In the genomic region with DNA sequence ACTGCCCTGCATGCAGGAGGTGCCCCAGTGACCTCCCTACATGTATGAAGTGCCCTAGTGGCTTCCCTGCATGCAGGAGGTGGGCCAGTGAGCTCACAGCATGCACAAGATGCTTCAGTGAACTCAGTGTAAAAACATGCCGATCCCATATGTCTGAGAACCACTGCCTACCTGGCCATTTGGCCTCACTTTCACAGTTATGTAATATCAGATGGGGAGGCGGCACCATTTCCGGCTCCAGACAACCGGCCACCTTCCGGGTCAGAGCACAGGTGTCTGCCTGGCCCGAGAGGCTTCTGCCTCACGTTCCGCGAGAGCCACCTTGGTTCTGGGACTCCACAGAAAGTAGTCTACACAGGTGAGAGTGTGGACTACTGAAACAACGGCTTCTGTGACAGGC, we compare ENCODE assay signal across 23 mouse cellular contexts.
"Had no signal": no experiment of that assay in that cellular context is flagged by ENCODE, and none has a peak within 500 bp of the region (broad histone marks: within the 10 kb centered on the region; RNA-seq: fewer than 3 reads in every experiment).

No protein-coding gene starts in this region.

- DNase-seq: kidney, postnatal 25 days; layer of hippocampus, adult 9-11 months; liver; lung, adult 18-20 months; lung, postnatal 10 days; lung, postnatal 36 days; retina, postnatal 1 day; right cerebral cortex, postnatal 25 days; spleen, adult 18-20 months; thymus, postnatal 25 days had no signal

- H3K4me3 ChIP-seq: layer of hippocampus, adult 2 months; limb, embryonic 13.5 days; liver, embryonic 12.5 days; liver, embryonic 15.5 days; lung, embryonic 15.5 days; megakaryocyte, embryonic 14.5 days; midbrain, embryonic 10.5 days; midbrain, embryonic 13.5 days; myocyte; neural tube, embryonic 13.5 days; stomach, embryonic 15.5 days had no signal

- H3K27ac ChIP-seq: kidney, postnatal 0 days; layer of hippocampus, adult 2 months; limb, embryonic 13.5 days; liver, embryonic 12.5 days; liver, embryonic 15.5 days; lung, embryonic 15.5 days; midbrain, embryonic 10.5 days; midbrain, embryonic 13.5 days; neural tube, embryonic 13.5 days; stomach, embryonic 15.5 days had no signal

- ATAC-seq: liver, embryonic 12.5 days; midbrain, embryonic 13.5 days; midbrain, embryonic 16.5 days had no signal

- H3K27me3 ChIP-seq: limb, embryonic 13.5 days; liver, embryonic 12.5 days; liver, embryonic 15.5 days; lung, embryonic 15.5 days; megakaryocyte, embryonic 14.5 days; midbrain, embryonic 13.5 days; neural tube, embryonic 13.5 days; stomach, embryonic 15.5 days had no signal

- H3K4me1 ChIP-seq: limb, embryonic 13.5 days; liver, embryonic 12.5 days; liver, embryonic 15.5 days; lung, embryonic 15.5 days; megakaryocyte, embryonic 14.5 days; midbrain, embryonic 10.5 days; midbrain, embryonic 13.5 days; neural tube, embryonic 13.5 days; stomach, embryonic 15.5 days had no signal
